Mouse (Mus musculus) midbrain, embryonic 12.5 days (tissue): Measurements from ENCODE around the gene Medag. TPM values are rescaled to one million over a fixed set of nuclear protein-coding genes. Genes with fewer than 3 reads are reported as not detected.

Source experiments
- ATAC-seq: fragments of 200-750 bp; cut with Nextera tagmentation; 2 replicates; pipeline ENCODE4 v1.8.0; 2017; ENCODE audit warnings: low read depth, moderate TSS enrichment, moderate library complexity; ENCODE audit not compliant: low FRiP score
- H3K27ac ChIP-seq: fragments of 300-500 bp; sonication (generic); replicated peaks from 2 replicates; pipeline ENCODE4 v1.5.1; 2016; ENCODE audit warnings: mild to moderate bottlenecking
- H3K27me3 ChIP-seq: fragments of 300-500 bp; sonication (generic); 2 replicates; pipeline ENCODE4 v1.6.1; 2016; ENCODE audit warnings: mild to moderate bottlenecking
- H3K36me3 ChIP-seq: fragments of 300-500 bp; sonication (generic); 2 replicates; pipeline ENCODE4 v1.6.1; 2016
- H3K4me1 ChIP-seq: fragments of 300-500 bp; sonication (generic); 2 replicates; pipeline ENCODE4 v1.6.1; 2016
- H3K4me2 ChIP-seq: fragments of 300-500 bp; sonication (generic); replicated peaks from 2 replicates; pipeline ENCODE4 v1.6.1; 2016; ENCODE audit warnings: mild to moderate bottlenecking, moderate library complexity
- H3K4me3 ChIP-seq: fragments of 300-500 bp; sonication (generic); 2 replicates; pipeline ENCODE4 v1.5.1; 2016; ENCODE audit warnings: mild to moderate bottlenecking
- H3K9ac ChIP-seq: fragments of 300-500 bp; sonication (generic); replicated peaks from 2 replicates; pipeline ENCODE4 v1.6.1; 2016; ENCODE audit warnings: mild to moderate bottlenecking, moderate library complexity
- H3K9me3 ChIP-seq: fragments of 300-500 bp; sonication (generic); 2 replicates; pipeline ENCODE4 v1.6.1; 2016; ENCODE audit warnings: mild to moderate bottlenecking
- WGBS: fragments of 180-500 bp; shearing (Covaris S2); methylation state at CpG from one replicate; pipeline ENCODE4 v1.1.7; 2016; 5-methylcytosine and 5-hydroxymethylcytosine counted together
- polyA plus RNA-seq: library from polyadenylated mRNA; unstranded; fragments of >200 nt; fragmentation: Nextera tagmentation; extraction: Ambion mirVana; gene quantifications from 2 replicates; pipeline ENCODE4 v1.2.1, GENCODE M21; 2016

The Medag gene
- polyA plus RNA-seq, 1 experiment from 2014 or later = 1.1 TPM

GRCm38 (mm10) chr5:149412194-149412575 is 636 bp downstream of the Medag start:
- Histone ChIP-seq H3K4me2 (peak overlapping the region; percentile 52), H3K9ac (peak overlapping the region; percentile 37; the same call in 1 of the 2 replicates), H3K4me3 (peak overlapping the region; percentile 31), H3K4me1 (peaks cover 13% of the 10 kb centered on the region), H3K27ac (no peak overlapping the region), H3K9me3 (no peaks in the 10 kb centered on the region), H3K36me3 (no peaks in the 10 kb centered on the region), H3K27me3 (peaks cover 29% of the 10 kb centered on the region)
- 37% methylated on average over 11 of the region's 11 CpGs for WGBS
- no peak; the same call in 1 of the 2 replicates for ATAC-seq

- no peaks in the 10 kb centered on the region for H3K9me3 ChIP-seq
- no peak overlapping the region for H3K9ac ChIP-seq
- no peaks in the 10 kb centered on the region for H3K36me3 ChIP-seq
- ATAC-seq = no peak
- H3K27ac ChIP-seq = no peak overlapping the region
- no peak overlapping the region for H3K4me2 ChIP-seq
- no peak overlapping the region for H3K4me3 ChIP-seq
- WGBS = 91% methylated on average over 10 of the region's 10 CpGs
- H3K27me3 ChIP-seq = peaks cover 29% of the 10 kb centered on the region
- H3K4me1 ChIP-seq = peaks cover 13% of the 10 kb centered on the region
Measured at GRCm38 (mm10) chr5:149412671-149413070, 1.1 kb downstream of the Medag start.

DNA sequence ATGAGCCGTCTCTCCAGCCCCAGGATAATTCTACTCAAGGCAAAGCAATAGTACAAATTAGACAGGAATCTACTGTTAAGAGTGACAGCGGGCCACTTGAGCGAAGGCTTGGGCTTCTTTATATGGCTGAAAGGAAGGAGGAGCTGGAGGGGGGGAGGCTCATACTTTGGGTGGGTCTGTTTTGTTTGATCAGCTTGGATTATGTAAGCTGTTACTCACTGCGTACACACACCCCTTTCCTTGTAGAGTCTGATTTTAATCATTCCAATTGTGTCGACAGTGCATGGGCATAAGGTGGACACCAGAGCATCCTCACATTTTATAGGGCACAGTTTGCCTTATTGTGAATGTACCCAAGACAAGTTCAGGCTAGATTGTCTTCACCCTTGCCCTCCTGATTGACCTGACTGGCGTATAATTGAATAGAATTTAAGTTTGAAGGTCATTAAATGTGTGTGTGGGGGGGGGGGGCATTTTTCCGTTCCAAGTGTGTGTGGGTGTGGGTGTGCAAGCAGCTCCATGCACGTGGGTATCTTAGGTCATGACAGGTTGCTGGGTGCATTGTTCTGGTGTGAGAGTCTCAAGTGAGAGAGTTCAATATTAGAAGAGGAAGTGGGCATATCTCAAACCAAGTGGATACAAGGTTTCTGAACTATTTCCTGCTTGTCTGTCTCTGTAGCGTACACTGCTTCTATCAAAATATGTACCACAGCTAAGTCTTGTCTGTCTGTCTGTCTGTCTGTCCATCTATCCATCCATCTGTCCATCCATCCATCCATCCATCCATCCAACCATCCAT is 3.0 kb downstream of the Medag start:
- 73% methylated on average over 9 of the region's 9 CpGs for WGBS
- Histone ChIP-seq H3K4me1 (peaks cover 13% of the 10 kb centered on the region), H3K27me3 (peaks cover 29% of the 10 kb centered on the region), H3K9me3 (no peaks in the 10 kb centered on the region), H3K4me3 (no peak overlapping the region), H3K36me3 (no peaks in the 10 kb centered on the region), H3K9ac (no peak overlapping the region), H3K4me2 (no peak overlapping the region), H3K27ac (no peak overlapping the region)
- ATAC-seq = no peak

DNA sequence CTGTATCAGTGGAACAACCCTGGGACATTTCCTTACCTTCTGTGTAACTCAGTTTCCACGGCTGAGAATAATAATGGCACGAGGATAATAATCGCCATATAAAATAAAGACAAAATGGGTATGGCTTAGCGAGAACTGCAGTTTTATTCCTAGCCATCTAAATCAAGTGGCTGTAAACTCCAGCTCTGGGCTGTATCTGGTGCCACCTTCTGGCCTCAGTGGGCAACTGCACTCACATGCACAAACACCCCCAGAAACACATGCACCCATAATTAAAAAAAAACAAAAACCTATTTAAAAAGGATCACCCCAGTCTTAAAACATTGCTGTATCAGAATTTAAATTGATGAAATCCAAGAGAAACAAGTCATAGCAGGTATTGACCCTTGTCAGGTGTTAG is 5.8 kb downstream of the Medag start:
- no peak overlapping the region for H3K9ac ChIP-seq
- no peak overlapping the region for H3K27ac ChIP-seq
- no peak overlapping the region for H3K4me2 ChIP-seq
- peaks cover 14% of the 10 kb centered on the region for H3K27me3 ChIP-seq
- H3K4me3 ChIP-seq = no peak overlapping the region
- no peaks in the 10 kb centered on the region for H3K36me3 ChIP-seq
- no peaks in the 10 kb centered on the region for H3K9me3 ChIP-seq
- H3K4me1 ChIP-seq = no peaks in the 10 kb centered on the region
- WGBS = over 99% methylated on average over 4 of the region's 4 CpGs
- ATAC-seq = no peak

DNA sequence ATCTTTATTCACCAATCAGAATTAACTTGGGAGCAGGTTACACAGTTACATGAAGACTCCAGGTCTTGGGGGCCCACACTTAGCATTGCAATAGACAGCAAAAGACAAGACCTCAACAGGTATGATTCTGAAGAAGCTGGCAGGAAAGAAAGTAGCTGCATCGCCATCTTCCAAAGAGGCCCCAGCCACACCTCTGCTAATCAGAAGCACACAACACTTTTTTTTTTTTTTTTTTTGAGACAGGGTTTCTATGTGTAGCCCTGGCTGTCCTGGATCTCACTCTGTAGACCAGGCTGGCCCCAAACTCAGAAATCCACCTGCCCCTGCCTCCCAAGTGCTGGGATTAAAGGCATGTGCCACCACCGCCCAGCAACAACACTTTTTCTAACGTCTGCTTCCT is 15.0 kb downstream of the Medag start:
- peaks cover 19% of the 10 kb centered on the region for H3K4me1 ChIP-seq
- H3K4me2 ChIP-seq = no peak overlapping the region
- no peak overlapping the region for H3K4me3 ChIP-seq
- H3K9ac ChIP-seq = no peak overlapping the region
- no peaks in the 10 kb centered on the region for H3K27me3 ChIP-seq
- no peaks in the 10 kb centered on the region for H3K36me3 ChIP-seq
- H3K9me3 ChIP-seq = 0 out of 2 replicates have a peak, but pooled peaks cover 4% of the 10 kb centered on the region
- H3K27ac ChIP-seq = no peak overlapping the region
- no peak for ATAC-seq
- 94% methylated on average over 3 of the region's 3 CpGs for WGBS

GRCm38 (mm10) chr5:149427277-149428060 is 15.9 kb downstream of the Medag start:
- Histone ChIP-seq H3K36me3 (no peaks in the 10 kb centered on the region), H3K27ac (peak overlapping the region; percentile 85; the same call in 1 of the 2 replicates), H3K4me1 (peaks cover 19% of the 10 kb centered on the region), H3K9me3 (0 out of 2 replicates have a peak, but pooled peaks cover 4% of the 10 kb centered on the region), H3K27me3 (no peaks in the 10 kb centered on the region), H3K9ac (no peak overlapping the region), H3K4me3 (no peak overlapping the region), H3K4me2 (no peak overlapping the region)
- 93% methylated on average over 8 of the region's 8 CpGs for WGBS
- no peak for ATAC-seq

GRCm38 (mm10) chr5:149428347-149428746 is 16.8 kb downstream of the Medag start:
- Histone ChIP-seq H3K4me2 (peak overlapping the region; percentile 11; the same call in 1 of the 2 replicates), H3K36me3 (no peaks in the 10 kb centered on the region), H3K4me1 (peaks cover 19% of the 10 kb centered on the region), H3K9ac (no peak overlapping the region), H3K27ac (peak overlapping the region; percentile 85), H3K9me3 (0 out of 2 replicates have a peak, but pooled peaks cover 4% of the 10 kb centered on the region), H3K4me3 (no peak overlapping the region), H3K27me3 (no peaks in the 10 kb centered on the region)
- peak; percentile 93 for ATAC-seq
- WGBS = 2% methylated on average over 6 of the region's 6 CpGs

DNA sequence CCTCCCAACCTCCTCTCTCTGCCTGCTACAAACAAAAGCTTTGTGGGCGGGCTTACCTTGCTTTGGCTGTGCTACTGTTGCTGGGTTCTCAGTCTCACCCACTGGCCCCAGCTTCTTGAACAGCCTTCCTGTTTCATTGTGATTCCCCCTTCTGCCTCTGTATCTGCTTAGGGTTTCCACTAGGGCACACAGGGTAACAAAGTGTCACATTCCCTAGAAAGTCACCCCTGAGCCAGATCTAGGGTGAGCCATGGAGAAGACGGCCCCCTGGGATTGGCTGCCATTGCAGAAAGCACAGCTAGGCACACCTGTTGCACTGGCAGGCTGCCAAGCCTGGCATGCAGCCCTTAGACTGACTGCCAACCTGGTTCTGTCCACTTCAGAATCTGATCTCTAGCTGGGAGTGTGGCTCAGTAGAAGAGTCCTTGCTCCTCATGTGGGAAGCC is 17.3 kb downstream of the Medag start:
- peak; percentile 66 for ATAC-seq
- WGBS = 20% methylated on average over 2 of the region's 2 CpGs
- no peak overlapping the region; the same call in 1 of the 2 replicates for H3K9ac ChIP-seq
- peak overlapping the region; percentile 85 for H3K27ac ChIP-seq
- peaks cover 22% of the 10 kb centered on the region for H3K4me1 ChIP-seq
- no peaks in the 10 kb centered on the region for H3K36me3 ChIP-seq
- 0 out of 2 replicates have a peak, but pooled peaks cover 2% of the 10 kb centered on the region for H3K27me3 ChIP-seq
- H3K4me3 ChIP-seq = no peak overlapping the region
- H3K4me2 ChIP-seq = no peak overlapping the region
- H3K9me3 ChIP-seq = 0 out of 2 replicates have a peak, but pooled peaks cover 4% of the 10 kb centered on the region

DNA sequence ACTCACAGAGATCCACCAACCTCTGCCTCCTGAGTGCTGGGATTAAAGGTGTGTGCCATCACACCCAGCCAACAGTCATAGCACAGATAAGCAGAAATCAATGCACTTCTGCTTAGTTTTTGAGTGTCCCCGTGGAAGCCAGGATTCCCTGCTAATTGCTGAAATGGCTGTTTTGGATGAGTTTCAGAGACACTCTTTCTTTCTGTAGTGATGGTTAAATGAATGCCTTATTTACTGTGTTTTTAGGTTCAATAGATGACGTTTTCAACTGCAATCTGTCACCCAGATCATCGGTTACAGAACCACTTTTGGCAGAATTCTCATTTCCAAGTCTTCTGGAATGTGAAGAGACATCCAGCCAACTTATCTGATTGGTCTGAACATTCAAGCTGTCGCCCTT is 18.0 kb downstream of the Medag start:
- H3K9ac ChIP-seq = no peak overlapping the region
- 0 out of 2 replicates have a peak, but pooled peaks cover 6% of the 10 kb centered on the region for H3K27me3 ChIP-seq
- H3K4me2 ChIP-seq = no peak overlapping the region
- H3K36me3 ChIP-seq = no peaks in the 10 kb centered on the region
- H3K9me3 ChIP-seq = no peaks in the 10 kb centered on the region
- no peak for ATAC-seq
- H3K4me1 ChIP-seq = peaks cover 22% of the 10 kb centered on the region
- H3K4me3 ChIP-seq = no peak overlapping the region
- WGBS = 86% methylated on average over 4 of the region's 4 CpGs
- H3K27ac ChIP-seq = no peak overlapping the region

DNA sequence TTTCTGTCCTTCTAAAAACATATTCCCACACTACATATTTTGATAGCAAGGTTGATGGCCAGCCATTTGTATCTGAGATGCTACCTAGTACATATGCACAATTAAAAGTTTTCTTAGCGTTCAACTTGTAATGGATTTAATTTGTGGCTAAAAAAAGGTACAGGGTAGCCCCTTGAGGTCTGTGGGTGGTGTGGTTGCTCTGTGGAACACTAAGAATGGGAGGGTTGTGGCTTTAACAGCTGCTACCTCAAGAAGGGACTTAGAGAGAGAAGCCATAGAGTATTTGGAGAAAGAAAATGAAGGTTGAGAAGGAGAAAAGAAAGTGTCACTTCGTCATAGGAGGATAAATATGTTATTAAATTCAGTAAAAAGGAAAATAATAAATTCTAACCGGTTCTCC is 19.4 kb downstream of the Medag start:
- Histone ChIP-seq H3K4me3 (no peak overlapping the region), H3K9me3 (no peaks in the 10 kb centered on the region), H3K27ac (no peak overlapping the region), H3K4me1 (peaks cover 22% of the 10 kb centered on the region), H3K27me3 (peaks cover 12% of the 10 kb centered on the region; the same call in 1 of the 2 replicates), H3K4me2 (no peak overlapping the region), H3K36me3 (no peaks in the 10 kb centered on the region), H3K9ac (no peak overlapping the region)
- 92% methylated on average over 3 of the region's 3 CpGs for WGBS
- ATAC-seq = no peak

GRCm38 (mm10) chr5:149433618-149434017 is 22.1 kb downstream of the Medag start:
- no peaks in the 10 kb centered on the region for H3K9me3 ChIP-seq
- H3K4me2 ChIP-seq = no peak overlapping the region
- peaks cover 11% of the 10 kb centered on the region for H3K4me1 ChIP-seq
- H3K27me3 ChIP-seq = peaks cover 15% of the 10 kb centered on the region; the same call in 1 of the 2 replicates
- no peak overlapping the region for H3K9ac ChIP-seq
- no peak overlapping the region for H3K27ac ChIP-seq
- H3K4me3 ChIP-seq = no peak overlapping the region
- no peaks in the 10 kb centered on the region for H3K36me3 ChIP-seq
- WGBS = 80% methylated on average over 7 of the region's 7 CpGs
- no peak for ATAC-seq
